Mouse (Mus musculus) neural tube, embryonic 12.5 days (tissue): Measurements from ENCODE around the gene Trmt1l. TPM values are rescaled to one million over a fixed set of nuclear protein-coding genes. Genes with fewer than 3 reads are reported as not detected.

ENCODE experiments used
- ATAC-seq: fragments of 200-750 bp; cut with Nextera tagmentation; 2 replicates; pipeline ENCODE4 v1.8.0; 2017; ENCODE audit warnings: low read depth, mild to moderate bottlenecking, moderate TSS enrichment, moderate library complexity; ENCODE audit not compliant: low FRiP score
- H3K27ac ChIP-seq: fragments of 300-500 bp; sonication (generic); 2 replicates; pipeline ENCODE4 v1.5.1; 2016
- H3K27me3 ChIP-seq: fragments of 300-500 bp; sonication (generic); replicated peaks from 2 replicates; pipeline ENCODE4 v1.6.1; 2016; ENCODE audit warnings: mild to moderate bottlenecking
- H3K36me3 ChIP-seq: fragments of 300-500 bp; sonication (generic); 2 replicates; pipeline ENCODE4 v1.6.1; 2016; ENCODE audit warnings: mild to moderate bottlenecking
- H3K4me1 ChIP-seq: fragments of 300-500 bp; sonication (generic); 2 replicates; pipeline ENCODE4 v1.6.1; 2016
- H3K4me2 ChIP-seq: fragments of 300-500 bp; sonication (generic); replicated peaks from 2 replicates; pipeline ENCODE4 v1.6.1; 2016; ENCODE audit warnings: mild to moderate bottlenecking
- H3K4me3 ChIP-seq: fragments of 300-500 bp; sonication (generic); 2 replicates; pipeline ENCODE4 v1.5.1; 2016
- H3K9ac ChIP-seq: fragments of 300-500 bp; sonication (generic); 2 replicates; pipeline ENCODE4 v1.6.1; 2016; ENCODE audit warnings: mild to moderate bottlenecking
- H3K9me3 ChIP-seq: fragments of 300-500 bp; sonication (generic); 2 replicates; pipeline ENCODE4 v1.6.1; 2016; ENCODE audit warnings: mild to moderate bottlenecking
- WGBS: fragments of 180-500 bp; shearing (Covaris S2); methylation state at CpG from one replicate; pipeline ENCODE4 v1.1.7; 2016; 5-methylcytosine and 5-hydroxymethylcytosine counted together
- microRNA-seq: library from miRNA; unstranded; fragments of <30 nt; microRNA quantifications from one replicate; pipeline ENCODE4, GENCODE M21; 2017
- polyA plus RNA-seq: library from polyadenylated mRNA; unstranded; fragments of >200 nt; fragmentation: Nextera tagmentation; extraction: Ambion mirVana; gene quantifications from 2 replicates; pipeline ENCODE4 v1.2.1, GENCODE M21; 2016

The Trmt1l gene
- polyA plus RNA-seq, 1 experiment from 2014 or later = 56.8 TPM

- 90% methylated on average over 8 of the region's 8 CpGs for WGBS
- H3K4me1 ChIP-seq = peaks cover 8% of the 10 kb centered on the region
- H3K27ac ChIP-seq = no peak overlapping the region
These were observed 68.7 kb downstream of the Trmt1l start for GRCm38 (mm10) chr1:151497028-151497427.

GRCm38 (mm10) chr1:151497942-151498341 lies 69.6 kb downstream of the Trmt1l start:
- Histone ChIP-seq H3K4me2 (peak overlapping the region; percentile 49; the same call in 1 of the 2 replicates), H3K27ac (no peak overlapping the region), H3K9ac (no peak overlapping the region), H3K9me3 (no peaks in the 10 kb centered on the region), H3K27me3 (no peaks in the 10 kb centered on the region), H3K4me1 (peaks cover 8% of the 10 kb centered on the region), H3K36me3 (no peaks in the 10 kb centered on the region), H3K4me3 (no peak overlapping the region)
- WGBS = 88% methylated on average over 2 of the region's 2 CpGs
- ATAC-seq = no peak

More at GRCm38 (mm10) chr1:151497028-151497427, 68.7 kb downstream of the Trmt1l start:
- Histone ChIP-seq H3K9ac (no peak overlapping the region), H3K27me3 (no peaks in the 10 kb centered on the region), H3K9me3 (no peaks in the 10 kb centered on the region), H3K36me3 (no peaks in the 10 kb centered on the region), H3K4me2 (no peak overlapping the region), H3K4me3 (no peak overlapping the region)
- no peak for ATAC-seq

GRCm38 (mm10) chr1:151498381-151498780 lies 70.0 kb downstream of the Trmt1l start:
- Histone ChIP-seq H3K27me3 (no peaks in the 10 kb centered on the region), H3K4me2 (peak overlapping the region; percentile 49), H3K9ac (no peak overlapping the region), H3K4me3 (no peak overlapping the region; the same call in 1 of the 2 replicates), H3K36me3 (no peaks in the 10 kb centered on the region), H3K4me1 (peaks cover 8% of the 10 kb centered on the region), H3K27ac (no peak overlapping the region), H3K9me3 (no peaks in the 10 kb centered on the region)
- ATAC-seq = no peak
- 88% methylated on average over 3 of the region's 3 CpGs for WGBS

GRCm38 (mm10) chr1:151499815-151500501 lies 71.6 kb downstream of the Trmt1l start:
- Histone ChIP-seq H3K4me2 (peak overlapping the region; percentile 67), H3K9me3 (no peaks in the 10 kb centered on the region), H3K9ac (peak overlapping the region; percentile 97), H3K4me1 (peaks cover 8% of the 10 kb centered on the region), H3K27me3 (no peaks in the 10 kb centered on the region), H3K27ac (peak overlapping the region; percentile 96), H3K36me3 (no peaks in the 10 kb centered on the region), H3K4me3 (peak overlapping the region; percentile 98)
- ATAC-seq = peak; percentile 56; the same call in 1 of the 2 replicates
- under 1% methylated on average over 54 of the region's 59 CpGs for WGBS

GRCm38 (mm10) chr1:151500531-151501361 lies 72.4 kb downstream of the Trmt1l start, which contains the start of gene Rnf2:
Gene Rnf2 (minus strand): TSS chr1:151500955.
- under 1% methylated on average over 83 of the region's 90 CpGs for WGBS
- H3K9me3 ChIP-seq = no peaks in the 10 kb centered on the region

More at GRCm38 (mm10) chr1:151500531-151501361, 72.4 kb downstream of the Trmt1l start, which contains the start of gene Rnf2:
- peaks cover 8% of the 10 kb centered on the region for H3K4me1 ChIP-seq
- peak within 1 kb of the TSS; percentile 67 for H3K4me2 ChIP-seq
- peak within 1 kb of the TSS; percentile 96 for H3K27ac ChIP-seq
- H3K4me3 ChIP-seq = peak within 1 kb of the TSS; percentile 98
- peak within 1 kb of the TSS; percentile 97 for H3K9ac ChIP-seq
- no peaks in the 10 kb centered on the region for H3K27me3 ChIP-seq
- H3K36me3 ChIP-seq = no peaks in the 10 kb centered on the region
- peak; percentile 95 for ATAC-seq

Small RNA genes within 50 kb of the gene (microRNA-seq; reads per million reads assigned to microRNA genes)
- gene Mir7682 = 1.7 reads per million

Other genes with a start within 250 kb of the Trmt1l start
- 0.54 and 1.1 TPM in 2 replicates for gene Gm47985, start 246.0 kb upstream of the Trmt1l start, polyA plus RNA-seq
- 0.28 TPM in 1 of 2 replicates, not detected in the other for gene Gm8947, start 236.2 kb upstream of the Trmt1l start, polyA plus RNA-seq
- gene Gm47995, start 230.1 kb upstream of the Trmt1l start, polyA plus RNA-seq = 0.32 TPM in 1 of 2 replicates, not detected in the other
- not detected in 2 replicates for gene 3110040M04Rik, start 224.4 kb upstream of the Trmt1l start, polyA plus RNA-seq
- gene Gm47996, start 218.4 kb upstream of the Trmt1l start, polyA plus RNA-seq = not detected in 2 replicates
- gene Ivns1abp, start 84.1 kb upstream of the Trmt1l start, polyA plus RNA-seq = 332 and 344 TPM in 2 replicates
- 26.9 and 30.6 TPM in 2 replicates for gene Swt1, start 87 bp upstream of the Trmt1l start, polyA plus RNA-seq
- 132 and 136 TPM in 2 replicates for gene Rnf2, start 72.4 kb downstream of the Trmt1l start, polyA plus RNA-seq
- gene Fam129a, start 142.6 kb downstream of the Trmt1l start, polyA plus RNA-seq = 3.8 and 4.7 TPM in 2 replicates